Mouse (Mus musculus) CD8-positive naive resting alpha-beta T cell, adult 57 days (primary cell): Measurements from ENCODE around the gene Nrsn2. TPM values are rescaled to one million over a fixed set of nuclear protein-coding genes. Genes with fewer than 3 reads are reported as not detected.

Experiments
- total RNA-seq: library from RNA; stranded (reverse); gene quantifications from one replicate; pipeline ENCODE4 v1.2.4, GENCODE M21; 2023

Nrsn2 gene
- total RNA-seq, result not detected

GRCm38 (mm10) chr2:152376345-152376741 lies at the start of gene Nrsn2:
Gene Nrsn2 (minus strand): TSS chr2:152376638.

GRCm38 (mm10) chr2:152415287-152415686 lies 38.8 kb upstream of the Nrsn2 start, which contains the start of gene 6820408C15Rik:
Gene 6820408C15Rik (plus strand): TSS chr2:152415587.

GRCm38 (mm10) chr2:152414591-152415165 lies 38.2 kb upstream of the Nrsn2 start, which contains the start of gene Zcchc3:
Gene Zcchc3 (minus strand): TSS chr2:152415027.

GRCm38 (mm10) chr2:152397680-152398435 lies 21.4 kb upstream of the Nrsn2 start, which contains the start of gene Sox12:
Gene Sox12 (minus strand): TSS chr2:152398063.

GRCm38 (mm10) chr2:152343329-152344213 lies 32.9 kb downstream of the Nrsn2 start, which contains the start of gene Trib3:
Gene Trib3 (minus strand): TSS chr2:152344032.

GRCm38 (mm10) chr2:152332101-152332825 lies 44.2 kb downstream of the Nrsn2 start, which contains the start of gene Rbck1:
Gene Rbck1 (minus strand): TSS chr2:152332653.

Other genes starting within 250 kb of the Nrsn2 start
- not detected for gene Tcf15, start 233.1 kb downstream of the Nrsn2 start, total RNA-seq
- 102 TPM for gene Csnk2a1, start 149.8 kb downstream of the Nrsn2 start, total RNA-seq
- gene Tbc1d20, start 82.8 kb downstream of the Nrsn2 start, total RNA-seq, result 44.0 TPM
- gene Rbck1, start 44.0 kb downstream of the Nrsn2 start, total RNA-seq, result 215 TPM
- gene Trib3, start 32.6 kb downstream of the Nrsn2 start, total RNA-seq, result 10.8 TPM
- gene Sox12, start 21.4 kb upstream of the Nrsn2 start, total RNA-seq, result 1.2 TPM
- 2.9 TPM for gene Zcchc3, start 38.4 kb upstream of the Nrsn2 start, total RNA-seq
- not detected for gene 6820408C15Rik, start 38.9 kb upstream of the Nrsn2 start, total RNA-seq
- gene Defb23, start 88.0 kb upstream of the Nrsn2 start, total RNA-seq, result not detected
- gene Defb20, start 100.4 kb upstream of the Nrsn2 start, total RNA-seq, result not detected
- not detected for gene Defb22, start 113.5 kb upstream of the Nrsn2 start, total RNA-seq
- not detected for gene Defb26, start 135.1 kb upstream of the Nrsn2 start, total RNA-seq
- not detected for gene Defb28, start 141.6 kb upstream of the Nrsn2 start, total RNA-seq
- gene Defb29, start 163.5 kb upstream of the Nrsn2 start, total RNA-seq, result not detected
- not detected for gene Gm17416, start 192.7 kb upstream of the Nrsn2 start, total RNA-seq
- not detected for gene Defb21, start 196.1 kb upstream of the Nrsn2 start, total RNA-seq
- gene Defb19, start 203.7 kb upstream of the Nrsn2 start, total RNA-seq, result not detected
- not detected for gene Defb45, start 222.8 kb upstream of the Nrsn2 start, total RNA-seq
- gene Defb36, start 227.7 kb upstream of the Nrsn2 start, total RNA-seq, result not detected
- gene Defb25, start 246.4 kb upstream of the Nrsn2 start, total RNA-seq, result not detected